9 mouse cellular contexts compared by ENCODE assay signal in the genomic region with DNA sequence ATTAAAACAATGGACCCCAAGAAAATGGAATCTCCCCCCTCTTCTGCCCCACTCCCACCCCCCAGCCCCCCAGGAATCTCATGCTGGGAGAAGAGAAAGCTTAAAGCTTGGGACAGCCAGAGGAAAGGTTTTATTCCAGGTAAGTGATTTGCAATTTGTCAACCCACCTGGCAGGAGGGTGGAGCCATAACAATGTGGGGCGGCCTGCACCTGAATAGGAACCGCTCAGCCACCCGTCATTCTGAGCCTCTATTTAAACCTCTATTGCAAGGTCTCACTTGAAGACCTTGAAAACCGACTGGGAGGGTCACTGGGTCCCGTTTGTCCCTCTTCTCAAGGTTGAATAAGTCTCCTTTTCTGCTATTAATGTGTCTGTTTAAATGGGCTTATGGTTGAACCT. TPM values are rescaled to one million over a fixed set of nuclear protein-coding genes. Genes with fewer than 3 reads are reported as not detected.
DNase-seq lines count a peak whose midpoint lies in the region; ATAC-seq lines count a peak whose summit lies in the region.
"Had no signal": no experiment of that assay in that cellular context is flagged by ENCODE, and none has a peak within 500 bp of the region (broad histone marks: within the 10 kb centered on the region; RNA-seq: fewer than 3 reads in every experiment).

No protein-coding gene starts in this region.

- H3K9ac ChIP-seq in heart, embryonic 16.5 days (ENCODE audit: low read length), result 0 out of 2 replicates have a peak overlapping the region, but pooled peaks have one; percentile 14
- H3K9ac ChIP-seq in midbrain, embryonic 12.5 days (replicated peaks), result no peak overlapping the region

- peak; percentile 35 to 36 for DNase-seq in cerebellum, adult 18-20 months
- DNase-seq in cerebellum, postnatal 10 days, result no peak
- DNase-seq in heart, adult 8-10 months (ENCODE audit: low spot score), result no peak
- peak; percentile 55 for DNase-seq in R1 (ENCODE audit: low read depth, low spot score)
- no peak for DNase-seq in spleen, postnatal 14 days (ENCODE audit: low spot score in 2 of 2)
- no peak for DNase-seq in adrenal gland, postnatal 10 days
- DNase-seq: kidney, postnatal 14 days had no signal

- H3K27ac ChIP-seq in heart, embryonic 16.5 days (ENCODE audit: low read length), result no peak overlapping the region
- no peak overlapping the region for H3K27ac ChIP-seq in midbrain, embryonic 12.5 days (replicated peaks)

- no peaks in the 10 kb centered on the region for H3K27me3 ChIP-seq in heart, embryonic 16.5 days (ENCODE audit: control insufficient read depth, insufficient read depth, low read length)
- H3K27me3 ChIP-seq in midbrain, embryonic 12.5 days, result peaks cover 57% of the 10 kb centered on the region

- no peak overlapping the region for H3K4me3 ChIP-seq in heart, embryonic 16.5 days (ENCODE audit: low read length)
- no peak overlapping the region for H3K4me3 ChIP-seq in midbrain, embryonic 12.5 days

- peak overlapping the region; percentile 98; the same call in 1 of the 2 replicates for H3K4me2 ChIP-seq in heart, embryonic 16.5 days (ENCODE audit: low read depth, low read length)
- 0 out of 2 replicates have a peak overlapping the region, but pooled peaks have one; percentile 98 for H3K4me2 ChIP-seq in midbrain, embryonic 12.5 days (replicated peaks)

- H3K4me1 ChIP-seq in heart, embryonic 16.5 days (ENCODE audit: control insufficient read depth, insufficient read depth, low read length), result peaks cover 36% of the 10 kb centered on the region
- H3K4me1 ChIP-seq in midbrain, embryonic 12.5 days, result peaks cover 30% of the 10 kb centered on the region

- ATAC-seq in heart, embryonic 16.5 days (replicated peaks; ENCODE audit: extremely low read depth, insufficient read depth, low FRiP score), result no peak
- no peak for ATAC-seq in midbrain, embryonic 12.5 days (ENCODE audit: low FRiP score, low read depth)

- no peaks in the 10 kb centered on the region for H3K36me3 ChIP-seq in heart, embryonic 16.5 days (ENCODE audit: control insufficient read depth, insufficient read depth)
- H3K36me3 ChIP-seq in midbrain, embryonic 12.5 days, result no peaks in the 10 kb centered on the region

- H3K9me3 ChIP-seq in heart, embryonic 16.5 days (replicated peaks; ENCODE audit: control insufficient read depth, low read length), result no peaks in the 10 kb centered on the region
- H3K9me3 ChIP-seq in midbrain, embryonic 12.5 days, result no peaks in the 10 kb centered on the region

- WGBS in heart, embryonic 16.5 days, result 62% methylated on average over 5 of the region's 5 CpGs
- 22% methylated on average over 5 of the region's 5 CpGs for WGBS in midbrain, embryonic 12.5 days

RNA-seq across cellular contexts. Expression of a gene that starts 3.6 kb away (rescaled TPM):
- 0.92 and 0.93 TPM in 2 replicates for polyA plus RNA-seq in heart, embryonic 16.5 days (2015; fragmentation: Nextera tagmentation; extraction: Ambion mirVana)
- 10 to 100 TPM; 28.2 to 33.9 (median 30.5) TPM for total RNA-seq in heart, adult 8-10 months (2022)
- polyA plus RNA-seq in midbrain, embryonic 12.5 days (2016; fragmentation: Nextera tagmentation; extraction: Ambion mirVana), result 1.0 and 1.6 TPM in 2 replicates
- 10 to 100 TPM; 10.1 to 11.7 TPM for total RNA-seq in adrenal gland, postnatal 10 days (2021)

Comparison
In these comparisons a context has a peak if more than half of its experiments do, and no peak if none do; other contexts are left out.
1. DNase-seq: peak in cerebellum, adult 18-20 months (2 of 2) and R1 (single experiment); none in cerebellum, postnatal 10 days (0 of 2), heart, adult 8-10 months (single experiment), spleen, postnatal 14 days (0 of 2) and adrenal gland, postnatal 10 days (single experiment).